19 mouse cellular contexts compared by ENCODE assay signal in genomic region chr9:104901118-104901517, GRCm38 (mm10).
DNase-seq lines count a peak whose midpoint lies in the region; ATAC-seq and TF ChIP-seq lines count a peak whose summit lies in the region.
"Had no signal": no experiment of that assay in that cellular context is flagged by ENCODE, and none has a peak within 500 bp of the region (broad histone marks: within the 10 kb centered on the region; RNA-seq: fewer than 3 reads in every experiment).

No protein-coding gene starts in this region.

- no peak overlapping the region for H3K27ac ChIP-seq in heart, embryonic 14.5 days (replicated peaks in 1 of 2; ENCODE audit: control insufficient read depth in 1 of 2, insufficient read depth in 1 of 2, low read depth in 2 of 2, low read length in 2 of 2)
- no peak overlapping the region for H3K27ac ChIP-seq in lung, postnatal 0 days (ENCODE audit: low read length)
- H3K27ac ChIP-seq in embryonic facial prominence, embryonic 11.5 days (replicated peaks; ENCODE audit: low read depth, low read length): no peak overlapping the region
- H3K27ac ChIP-seq in stomach, embryonic 16.5 days (ENCODE audit: low read length): no peak overlapping the region
- no peak overlapping the region for H3K27ac ChIP-seq in layer of hippocampus, adult 2 months
- H3K27ac ChIP-seq: hindbrain, embryonic 14.5 days; midbrain, embryonic 12.5 days had no signal

- H3K4me3 ChIP-seq in heart, embryonic 14.5 days (ENCODE audit: control insufficient read depth in 1 of 2, insufficient read depth in 1 of 2, low read depth in 1 of 2, low read length in 2 of 2): no peak overlapping the region
- no peak overlapping the region for H3K4me3 ChIP-seq in lung, postnatal 0 days (ENCODE audit: low read depth, low read length)
- H3K4me3 ChIP-seq in embryonic facial prominence, embryonic 11.5 days (ENCODE audit: low read depth, low read length): no peak overlapping the region
- H3K4me3 ChIP-seq in stomach, embryonic 16.5 days (replicated peaks; ENCODE audit: low read length): no peak overlapping the region
- no peak overlapping the region for H3K4me3 ChIP-seq in layer of hippocampus, adult 2 months
- H3K4me3 ChIP-seq: midbrain, embryonic 12.5 days had no signal

- ATAC-seq in heart, embryonic 14.5 days (ENCODE audit: insufficient number of reproducible peaks, insufficient read depth, low FRiP score, low read depth): 0 out of 2 replicates have a peak, but pooled peaks have one; percentile 23
- ATAC-seq in lung, postnatal 0 days: peak; percentile 41; the same call in 1 of the 2 replicates
- ATAC-seq in embryonic facial prominence, embryonic 11.5 days (replicated peaks; ENCODE audit: insufficient number of reproducible peaks, low FRiP score, low TSS enrichment, low read depth): no peak
- peak; percentile 93 for ATAC-seq in stomach, embryonic 16.5 days (ENCODE audit: insufficient read depth, low FRiP score)

- no peaks in the 10 kb centered on the region for H3K9me3 ChIP-seq in heart, embryonic 14.5 days (ENCODE audit: control insufficient read depth, low read length)
- no peaks in the 10 kb centered on the region for H3K9me3 ChIP-seq in lung, postnatal 0 days (ENCODE audit: low read length)
- H3K9me3 ChIP-seq in embryonic facial prominence, embryonic 11.5 days (replicated peaks; ENCODE audit: control insufficient read depth, low read length): no peaks in the 10 kb centered on the region
- H3K9me3 ChIP-seq in stomach, embryonic 16.5 days (replicated peaks; ENCODE audit: control insufficient read depth, low read length): no peaks in the 10 kb centered on the region
- H3K9me3 ChIP-seq: midbrain, embryonic 12.5 days had no signal

- 38% methylated on average over 6 of the region's 6 CpGs for WGBS in heart, embryonic 14.5 days
- 19% methylated on average over 6 of the region's 6 CpGs for WGBS in lung, postnatal 0 days
- 42% methylated on average over 6 of the region's 6 CpGs for WGBS in embryonic facial prominence, embryonic 11.5 days
- WGBS in stomach, embryonic 16.5 days: 43% methylated on average over 6 of the region's 6 CpGs

- no peak overlapping the region for H3K4me2 ChIP-seq in heart, embryonic 14.5 days (ENCODE audit: low read length)
- H3K4me2 ChIP-seq in lung, postnatal 0 days (replicated peaks; ENCODE audit: low read depth, low read length): no peak overlapping the region
- no peak overlapping the region for H3K4me2 ChIP-seq in embryonic facial prominence, embryonic 11.5 days (ENCODE audit: low read depth, low read length)
- H3K4me2 ChIP-seq in stomach, embryonic 16.5 days (ENCODE audit: low read depth, low read length): no peak overlapping the region
- H3K4me2 ChIP-seq: hindbrain, embryonic 14.5 days; midbrain, embryonic 12.5 days had no signal

- DNase-seq in heart, adult 8-10 months (ENCODE audit: low spot score): no peak
- DNase-seq in lung, postnatal 0 days (ENCODE audit: low spot score): peak; percentile 50
- no peak for DNase-seq in lung, postnatal 10 days
- DNase-seq in embryonic facial prominence, embryonic 11.5 days (ENCODE audit: low spot score): peak; percentile 5
- DNase-seq in layer of hippocampus, adult 2 months (ENCODE audit: low spot score in 2 of 2): no peak
- no peak for DNase-seq in cerebellum, adult 9-10 months
- DNase-seq: adrenal gland, adult 8-10 months; B cell, adult 2 months; cerebellum, postnatal 14 days; heart, adult 18-20 months; kidney, adult 9 months; layer of hippocampus, adult 9-11 months; liver; lung, postnatal 36 days; thymus, postnatal 4 days had no signal

- no peaks in the 10 kb centered on the region for H3K4me1 ChIP-seq in heart, embryonic 14.5 days (ENCODE audit: control insufficient read depth in 2 of 2, insufficient read depth in 2 of 2, low read length in 2 of 2)
- no peaks in the 10 kb centered on the region for H3K4me1 ChIP-seq in lung, postnatal 0 days (ENCODE audit: insufficient read depth, low read depth, low read length)
- no peaks in the 10 kb centered on the region for H3K4me1 ChIP-seq in embryonic facial prominence, embryonic 11.5 days (ENCODE audit: control insufficient read depth, insufficient read depth, low read length)
- no peaks in the 10 kb centered on the region for H3K4me1 ChIP-seq in stomach, embryonic 16.5 days (ENCODE audit: control insufficient read depth, insufficient read depth, low read length)

- no peaks in the 10 kb centered on the region for H3K27me3 ChIP-seq in heart, embryonic 14.5 days (ENCODE audit: control insufficient read depth, insufficient read depth, low read length)
- no peaks in the 10 kb centered on the region for H3K27me3 ChIP-seq in lung, postnatal 0 days (replicated peaks; ENCODE audit: insufficient read depth, low read length)
- H3K27me3 ChIP-seq in embryonic facial prominence, embryonic 11.5 days (ENCODE audit: control insufficient read depth, insufficient read depth, low read length): no peaks in the 10 kb centered on the region
- no peaks in the 10 kb centered on the region for H3K27me3 ChIP-seq in stomach, embryonic 16.5 days (ENCODE audit: control insufficient read depth, insufficient read depth, low read length)
- H3K27me3 ChIP-seq: midbrain, embryonic 12.5 days had no signal

- TF ChIP-seq CTCF in lung, postnatal 0 days (IDR thresholded peaks at IDR 0.05): no peak
- no peak for TF ChIP-seq CTCF in layer of hippocampus, adult 2 months (conservative IDR thresholded peaks at IDR 0.05)

- H3K36me3 ChIP-seq in heart, embryonic 14.5 days (ENCODE audit: control insufficient read depth, insufficient read depth, low read length): no peaks in the 10 kb centered on the region
- H3K36me3 ChIP-seq in lung, postnatal 0 days (ENCODE audit: insufficient read depth, low read length): no peaks in the 10 kb centered on the region
- no peaks in the 10 kb centered on the region for H3K36me3 ChIP-seq in embryonic facial prominence, embryonic 11.5 days (replicated peaks; ENCODE audit: control insufficient read depth, insufficient read depth, low read depth, low read length)
- no peaks in the 10 kb centered on the region for H3K36me3 ChIP-seq in stomach, embryonic 16.5 days (ENCODE audit: control insufficient read depth, insufficient read depth, low read length)
- H3K36me3 ChIP-seq: midbrain, embryonic 12.5 days had no signal

- H3K9ac ChIP-seq in heart, embryonic 14.5 days (ENCODE audit: low read length): no peak overlapping the region
- H3K9ac ChIP-seq in lung, postnatal 0 days (replicated peaks; ENCODE audit: low read depth): no peak overlapping the region
- H3K9ac ChIP-seq in embryonic facial prominence, embryonic 11.5 days (replicated peaks; ENCODE audit: low read length): no peak overlapping the region
- H3K9ac ChIP-seq in stomach, embryonic 16.5 days (ENCODE audit: low read length): no peak overlapping the region
- H3K9ac ChIP-seq: hindbrain, embryonic 14.5 days; midbrain, embryonic 12.5 days had no signal

- no peak for TF ChIP-seq EP300 in lung, postnatal 0 days (IDR thresholded peaks at IDR 0.05)

Comparison
In these comparisons a context has a peak if more than half of its experiments do, and no peak if none do; other contexts are left out.
1. DNase-seq: peak in lung, postnatal 0 days (single experiment) and embryonic facial prominence, embryonic 11.5 days (single experiment); none in heart, adult 8-10 months (single experiment), lung, postnatal 10 days (single experiment), layer of hippocampus, adult 2 months (0 of 2) and cerebellum, adult 9-10 months (single experiment).